Mouse (Mus musculus) lung, adult 2 months (tissue): ENCODE measurements around the gene Gm10436.

Experiments used
- CTCF ChIP-seq: fragments of 200-500 bp; IDR thresholded peaks from 2 replicates; pipeline ENCODE4 v1.5.1; 2011; ENCODE audit warnings: mild to moderate bottlenecking, low read length, control low read depth; ENCODE audit not compliant: insufficient read depth
- POLR2A ChIP-seq: fragments of 200-500 bp; IDR thresholded peaks from 2 replicates; pipeline ENCODE4 v1.6.1; 2011; ENCODE audit warnings: low read depth, mild to moderate bottlenecking, control low read depth, low read length, borderline replicate concordance; ENCODE audit errors: extremely low read depth

- no peak for TF ChIP-seq POLR2A
- no peak for TF ChIP-seq CTCF
Observed at GRCm38 (mm10) chr12:88219445-88219844, 37.5 kb upstream of the Gm10436 start.
